8 mouse cellular contexts compared by ENCODE assay signal in genomic region chr10:85871698-85872478, GRCm38 (mm10). TPM values are rescaled to one million over a fixed set of nuclear protein-coding genes. Genes with fewer than 3 reads are reported as not detected.
DNase-seq lines count a peak whose midpoint lies in the region; ATAC-seq and TF ChIP-seq lines count a peak whose summit lies in the region.

No protein-coding gene starts in this region.

- H3K4me1 ChIP-seq in E14TG2a.4 (replicated peaks; ENCODE audit: low read depth, low read length), result peaks cover 28% of the 10 kb centered on the region
- peaks cover 13% of the 10 kb centered on the region for H3K4me1 ChIP-seq in forebrain, embryonic 12.5 days
- H3K4me1 ChIP-seq in heart, postnatal 0 days (ENCODE audit: control insufficient read depth, insufficient read depth), result peaks cover 6% of the 10 kb centered on the region; the same call in 1 of the 2 replicates
- peaks cover 7% of the 10 kb centered on the region for H3K4me1 ChIP-seq in liver, embryonic 16.5 days (ENCODE audit: control insufficient read depth, low read depth, low read length)
- H3K4me1 ChIP-seq in neural tube, embryonic 13.5 days (replicated peaks), result peaks cover 16% of the 10 kb centered on the region
- H3K4me1 ChIP-seq in testis, adult 2 months (ENCODE audit: control insufficient read depth, insufficient read depth, low read length), result no peaks in the 10 kb centered on the region; the same call in 1 of the 2 replicates

- peak overlapping the region; percentile 90 for H3K9ac ChIP-seq in forebrain, embryonic 12.5 days
- peak overlapping the region; percentile 81 for H3K9ac ChIP-seq in heart, postnatal 0 days (replicated peaks; ENCODE audit: low read depth, low read length)
- peak overlapping the region; percentile 80 for H3K9ac ChIP-seq in liver, embryonic 16.5 days (ENCODE audit: low read depth, low read length)
- H3K9ac ChIP-seq in neural tube, embryonic 13.5 days, result peak overlapping the region; percentile 88

- no peak for TF ChIP-seq EP300 in heart, postnatal 0 days (IDR thresholded peaks at IDR 0.05; ENCODE audit: low read depth)

- peaks cover 30% of the 10 kb centered on the region for H3K36me3 ChIP-seq in E14TG2a.4 (ENCODE audit: insufficient read depth, low read length)
- H3K36me3 ChIP-seq in forebrain, embryonic 12.5 days (replicated peaks), result peaks cover 26% of the 10 kb centered on the region
- H3K36me3 ChIP-seq in heart, postnatal 0 days (replicated peaks; ENCODE audit: control insufficient read depth, insufficient read depth, low read length), result peaks cover 30% of the 10 kb centered on the region
- H3K36me3 ChIP-seq in liver, embryonic 16.5 days (ENCODE audit: control insufficient read depth, insufficient read depth), result peaks cover 15% of the 10 kb centered on the region
- peaks cover 29% of the 10 kb centered on the region for H3K36me3 ChIP-seq in neural tube, embryonic 13.5 days
- H3K36me3 ChIP-seq in testis, adult 2 months (ENCODE audit: control insufficient read depth, insufficient read depth, low read length), result no peaks in the 10 kb centered on the region

- no peaks in the 10 kb centered on the region for H3K27me3 ChIP-seq in E14TG2a.4 (ENCODE audit: insufficient read depth, low read length)
- no peaks in the 10 kb centered on the region for H3K27me3 ChIP-seq in forebrain, embryonic 12.5 days
- H3K27me3 ChIP-seq in heart, postnatal 0 days (ENCODE audit: control insufficient read depth, insufficient read depth, low read length), result no peaks in the 10 kb centered on the region
- no peaks in the 10 kb centered on the region for H3K27me3 ChIP-seq in liver, embryonic 16.5 days (ENCODE audit: control insufficient read depth, insufficient read depth, low read depth, low read length)
- no peaks in the 10 kb centered on the region for H3K27me3 ChIP-seq in neural tube, embryonic 13.5 days
- H3K27me3 ChIP-seq in testis, adult 2 months (ENCODE audit: control insufficient read depth, insufficient read depth, low read length), result no peaks in the 10 kb centered on the region

- peak; percentile 82 for DNase-seq in c-Kit-positive CD71-positive TER-119-positive erythroid progenitor cells, embryonic 14.5 days (ENCODE audit: low spot score)
- peak; percentile 89 for DNase-seq in heart, postnatal 0 days (ENCODE audit: low spot score)
- DNase-seq in kidney, postnatal 4 days, result peak; percentile 95 to 96

- H3K27ac ChIP-seq in forebrain, embryonic 12.5 days, result no peak overlapping the region
- H3K27ac ChIP-seq in heart, postnatal 0 days (ENCODE audit: low read depth), result peak overlapping the region; percentile 69
- peak overlapping the region; percentile 65 for H3K27ac ChIP-seq in liver, embryonic 16.5 days (ENCODE audit: low read length)
- peak overlapping the region; percentile 38; the same call in 1 of the 2 replicates for H3K27ac ChIP-seq in neural tube, embryonic 13.5 days (replicated peaks)
- peak overlapping the region; percentile 58 for H3K27ac ChIP-seq in testis, adult 2 months (ENCODE audit: control insufficient read depth, insufficient read depth, low read depth, low read length)

- peak overlapping the region; percentile 86 for H3K4me2 ChIP-seq in forebrain, embryonic 12.5 days
- peak overlapping the region; percentile 89 for H3K4me2 ChIP-seq in heart, postnatal 0 days (ENCODE audit: low read depth, low read length)
- H3K4me2 ChIP-seq in liver, embryonic 16.5 days (ENCODE audit: low read depth, low read length), result peak overlapping the region; percentile 87
- peak overlapping the region; percentile 92 for H3K4me2 ChIP-seq in neural tube, embryonic 13.5 days

- peak; percentile 98 for ATAC-seq in forebrain, embryonic 12.5 days (ENCODE audit: low FRiP score)
- peak; percentile 95 for ATAC-seq in heart, postnatal 0 days (ENCODE audit: insufficient read depth, low read depth)
- ATAC-seq in liver, embryonic 16.5 days (ENCODE audit: low read depth), result peak; percentile 90
- peak; percentile 97 for ATAC-seq in neural tube, embryonic 13.5 days (ENCODE audit: low read depth)

- no peaks in the 10 kb centered on the region for H3K9me3 ChIP-seq in E14TG2a.4 (ENCODE audit: low read length)
- H3K9me3 ChIP-seq in forebrain, embryonic 12.5 days, result no peaks in the 10 kb centered on the region
- no peaks in the 10 kb centered on the region for H3K9me3 ChIP-seq in heart, postnatal 0 days (replicated peaks; ENCODE audit: control insufficient read depth, low read length)
- H3K9me3 ChIP-seq in liver, embryonic 16.5 days (replicated peaks; ENCODE audit: control insufficient read depth, low read length), result no peaks in the 10 kb centered on the region
- H3K9me3 ChIP-seq in neural tube, embryonic 13.5 days, result 0 out of 2 replicates have a peak, but pooled peaks cover 3% of the 10 kb centered on the region

- peak overlapping the region; percentile 100 for H3K4me3 ChIP-seq in E14TG2a.4 (replicated peaks; ENCODE audit: low read length)
- peak overlapping the region; percentile 93 for H3K4me3 ChIP-seq in forebrain, embryonic 12.5 days (replicated peaks)
- peak overlapping the region; percentile 97 for H3K4me3 ChIP-seq in heart, postnatal 0 days (ENCODE audit: low read depth, low read length)
- peak overlapping the region; percentile 89 for H3K4me3 ChIP-seq in liver, embryonic 16.5 days (ENCODE audit: low read depth, low read length)
- H3K4me3 ChIP-seq in neural tube, embryonic 13.5 days, result peak overlapping the region; percentile 100
- peak overlapping the region; percentile 98 for H3K4me3 ChIP-seq in testis, adult 2 months (ENCODE audit: control insufficient read depth, low read depth, low read length)

- TF ChIP-seq CTCF in E14TG2a.4 (conservative IDR thresholded peaks at IDR 0.05; ENCODE audit: low read length), result no peak
- TF ChIP-seq CTCF in heart, postnatal 0 days (IDR thresholded peaks at IDR 0.05; ENCODE audit: low read depth), result no peak
- no peak for TF ChIP-seq CTCF in testis, adult 2 months (IDR thresholded peaks at IDR 0.05; ENCODE audit: control insufficient read depth, insufficient read depth, insufficient replicate concordance, low read depth, low read length)

- under 1% methylated on average over 55 of the region's 55 CpGs for WGBS in forebrain, embryonic 12.5 days
- under 1% methylated on average over 55 of the region's 55 CpGs for WGBS in heart, postnatal 0 days
- under 1% methylated on average over 55 of the region's 55 CpGs for WGBS in liver, embryonic 16.5 days (ENCODE audit: insufficient replicate concordance)
- WGBS in neural tube, embryonic 13.5 days, result under 1% methylated on average over 55 of the region's 55 CpGs

- TF ChIP-seq POLR2A in testis, adult 2 months (IDR thresholded peaks at IDR 0.05; ENCODE audit: control insufficient read depth, low read depth, low read length), result peak; percentile 27; the same call in 1 of the 2 replicates

RNA-seq across cellular contexts. Expression of gene Pwp1, which starts 42.6 kb away (rescaled TPM):
- polyA plus RNA-seq in forebrain, embryonic 12.5 days (2016; fragmentation: Nextera tagmentation; extraction: Ambion mirVana), result 89.6 and 90.4 TPM in 2 replicates
- total RNA-seq in heart, postnatal 0 days (2014; rRNA removed; ENCODE audit: low replicate concordance), result 22.5 and 29.1 TPM in 2 replicates
- 25.7 and 29.4 TPM in 2 replicates for polyA plus RNA-seq in heart, postnatal 0 days (2015; fragmentation: Nextera tagmentation; extraction: Ambion mirVana)
- 23.6 and 24.4 TPM in 2 replicates for polyA plus RNA-seq in liver, embryonic 16.5 days (2015; fragmentation: Nextera tagmentation; extraction: Ambion mirVana)
- 68.0 and 73.1 TPM in 2 replicates for polyA plus RNA-seq in neural tube, embryonic 13.5 days (2015; fragmentation: Nextera tagmentation; extraction: Ambion mirVana)
- 15.0 and 15.6 TPM in 2 replicates for polyA plus RNA-seq in testis, adult 2 months (2012; rRNA removed)

RNA-seq across cellular contexts. Expression of gene Prdm4, which starts 45.1 kb away (rescaled TPM):
- 29.6 and 33.9 TPM in 2 replicates for polyA plus RNA-seq in forebrain, embryonic 12.5 days (2016; fragmentation: Nextera tagmentation; extraction: Ambion mirVana)
- total RNA-seq in heart, postnatal 0 days (2014; rRNA removed; ENCODE audit: low replicate concordance), result 29.1 and 34.5 TPM in 2 replicates
- 4.4 and 4.6 TPM in 2 replicates for polyA plus RNA-seq in heart, postnatal 0 days (2015; fragmentation: Nextera tagmentation; extraction: Ambion mirVana)
- 3.8 and 4.1 TPM in 2 replicates for polyA plus RNA-seq in liver, embryonic 16.5 days (2015; fragmentation: Nextera tagmentation; extraction: Ambion mirVana)
- 23.9 and 26.7 TPM in 2 replicates for polyA plus RNA-seq in neural tube, embryonic 13.5 days (2015; fragmentation: Nextera tagmentation; extraction: Ambion mirVana)
- polyA plus RNA-seq in testis, adult 2 months (2012; rRNA removed), result 47.3 and 48.5 TPM in 2 replicates

RNA-seq across cellular contexts. Expression of gene Ascl4, which starts 55.6 kb away (rescaled TPM):
- 0.56 and 0.82 TPM in 2 replicates for polyA plus RNA-seq in forebrain, embryonic 12.5 days (2016; fragmentation: Nextera tagmentation; extraction: Ambion mirVana)
- total RNA-seq in heart, postnatal 0 days (2014; rRNA removed; ENCODE audit: low replicate concordance), result not detected in 2 replicates
- polyA plus RNA-seq in heart, postnatal 0 days (2015; fragmentation: Nextera tagmentation; extraction: Ambion mirVana), result not detected in 2 replicates
- not detected in 2 replicates for polyA plus RNA-seq in liver, embryonic 16.5 days (2015; fragmentation: Nextera tagmentation; extraction: Ambion mirVana)
- 0.25 TPM in 1 of 2 replicates, not detected in the other for polyA plus RNA-seq in neural tube, embryonic 13.5 days (2015; fragmentation: Nextera tagmentation; extraction: Ambion mirVana)
- 0.14 TPM in 1 of 2 replicates, not detected in the other for polyA plus RNA-seq in testis, adult 2 months (2012; rRNA removed)
